Mouse (Mus musculus): ENCODE measurements around the gene Tshz2.
"Not testable (repeated sequence)": the region's sequence is repeated elsewhere in the genome, so short reads cannot be mapped to it uniquely, and the experiment has no call there.

The Tshz2 gene

GRCm38 (mm10) chr2:169814757-169815156, 181.9 kb downstream of the Tshz2 start:
- no peak for DNase-seq

DNA sequence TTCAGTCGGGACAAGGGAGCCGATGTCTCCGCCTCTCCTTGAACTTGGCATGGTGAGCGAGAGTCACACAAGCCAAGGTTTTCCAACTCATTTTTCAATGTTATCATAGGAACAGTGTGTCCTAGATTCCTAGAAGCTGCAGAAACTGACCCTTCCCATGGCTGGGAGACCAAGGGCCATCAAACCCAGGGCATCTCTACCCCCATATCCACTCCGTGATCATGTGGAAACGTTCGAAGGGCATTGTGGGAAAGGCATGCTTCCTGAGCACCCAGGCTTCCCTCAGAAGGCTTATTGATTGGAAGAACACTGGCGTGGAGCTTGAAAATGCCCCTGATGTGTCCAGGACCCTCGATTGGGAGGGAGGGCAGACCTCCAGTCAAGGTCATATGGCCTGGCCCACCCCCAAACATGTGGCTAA, 188.2 kb downstream of the Tshz2 start:
- no peak for DNase-seq

DNA sequence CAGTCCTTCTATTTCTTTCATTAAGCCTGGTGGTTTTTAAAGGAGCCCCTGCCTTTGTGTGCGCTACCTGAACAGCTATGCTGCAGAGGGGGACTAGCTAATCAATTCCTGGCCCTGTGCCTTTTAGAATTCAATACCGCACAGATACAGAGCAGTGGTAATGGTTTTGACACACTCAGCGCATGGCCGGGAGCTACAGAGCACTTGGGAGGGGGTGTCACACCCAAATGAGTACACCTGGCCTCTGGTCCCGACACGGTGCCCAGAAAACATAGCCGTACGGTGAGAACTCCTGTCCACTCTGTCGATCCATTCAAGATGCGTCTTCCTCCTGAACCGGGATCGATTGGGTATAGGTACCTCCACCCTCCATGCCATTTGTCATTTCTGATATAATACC, 193.1 kb downstream of the Tshz2 start:
- DNase-seq: no peak

- no peak for DNase-seq
Measured at GRCm38 (mm10) chr2:169826316-169826715, 193.5 kb downstream of the Tshz2 start.

DNA sequence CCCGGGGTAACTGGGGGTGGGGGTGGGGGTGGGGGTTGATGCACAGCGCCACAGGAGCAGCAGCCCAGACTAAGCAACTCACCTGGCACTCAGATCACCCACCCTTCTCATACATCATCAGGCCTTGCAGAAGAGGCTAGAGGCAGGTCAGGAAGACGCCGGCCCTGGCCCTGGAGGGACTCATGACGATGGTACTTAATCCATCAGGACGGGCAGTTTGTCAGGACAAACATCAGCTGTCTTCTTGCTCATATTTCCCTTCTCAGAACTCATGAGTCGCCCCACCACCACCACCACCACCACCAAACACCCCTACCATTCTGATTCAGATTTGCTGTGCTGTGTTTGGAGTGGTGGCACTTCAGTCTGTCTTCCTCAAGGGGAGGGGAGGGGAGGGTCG, 194.0 kb downstream of the Tshz2 start:
- DNase-seq: no peak

- DNase-seq: no peak
Measured at GRCm38 (mm10) chr2:169832184-169832583, 199.4 kb downstream of the Tshz2 start.

- no peak for DNase-seq
Measured at GRCm38 (mm10) chr2:169833638-169834037, 200.8 kb downstream of the Tshz2 start.

- no peak for DNase-seq
Measured at GRCm38 (mm10) chr2:169834602-169835001, 201.8 kb downstream of the Tshz2 start.

GRCm38 (mm10) chr2:169837031-169837605, 204.3 kb downstream of the Tshz2 start:
- DNase-seq: no peak

DNA sequence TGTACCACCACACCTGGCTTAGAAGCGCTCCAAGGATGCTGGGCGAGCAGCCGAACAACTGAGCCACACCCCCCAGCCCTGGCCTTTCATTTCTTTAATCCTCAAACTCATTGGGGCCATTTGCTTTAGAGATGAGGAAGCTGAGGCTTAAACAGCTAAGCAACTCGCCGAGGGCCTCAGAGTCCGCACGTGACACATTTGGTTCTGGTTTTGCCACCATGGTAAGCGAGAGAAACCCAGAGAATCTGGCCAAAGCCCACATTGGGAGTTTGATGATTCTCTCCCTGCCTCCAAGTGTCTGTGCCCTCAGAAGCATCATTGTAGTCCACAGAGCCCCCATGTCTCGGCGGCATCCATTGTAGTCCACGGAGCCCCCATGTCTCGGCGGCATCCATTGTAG, 205.7 kb downstream of the Tshz2 start:
- DNase-seq: no peak

GRCm38 (mm10) chr2:169841442-169841841, 208.6 kb downstream of the Tshz2 start:
- DNase-seq: no peak

GRCm38 (mm10) chr2:169842494-169842893, 209.7 kb downstream of the Tshz2 start:
- DNase-seq: no peak

DNA sequence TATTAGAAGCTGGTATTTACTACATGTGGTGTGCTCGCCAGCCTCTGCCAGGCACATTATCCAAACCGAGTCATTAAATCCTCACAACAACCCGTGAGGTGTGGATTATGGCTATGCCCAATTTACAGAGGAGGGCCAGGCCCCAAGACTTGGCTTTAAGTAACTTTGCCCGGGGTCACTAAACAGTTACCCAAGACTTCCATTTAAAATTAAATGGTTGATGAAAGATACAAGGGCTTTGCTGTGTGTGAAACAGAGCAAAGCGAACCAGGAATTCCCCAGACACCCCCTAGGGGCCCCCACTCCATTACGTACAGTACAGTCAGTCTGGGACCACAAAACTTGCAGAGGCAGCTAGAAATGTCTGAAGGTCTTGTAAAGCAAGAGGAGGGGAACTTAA, 210.7 kb downstream of the Tshz2 start:
- no peak for DNase-seq

- DNase-seq: peak in 1 of 2 experiments; percentile 10
Measured at GRCm38 (mm10) chr2:169849077-169849476, 216.3 kb downstream of the Tshz2 start.

DNA sequence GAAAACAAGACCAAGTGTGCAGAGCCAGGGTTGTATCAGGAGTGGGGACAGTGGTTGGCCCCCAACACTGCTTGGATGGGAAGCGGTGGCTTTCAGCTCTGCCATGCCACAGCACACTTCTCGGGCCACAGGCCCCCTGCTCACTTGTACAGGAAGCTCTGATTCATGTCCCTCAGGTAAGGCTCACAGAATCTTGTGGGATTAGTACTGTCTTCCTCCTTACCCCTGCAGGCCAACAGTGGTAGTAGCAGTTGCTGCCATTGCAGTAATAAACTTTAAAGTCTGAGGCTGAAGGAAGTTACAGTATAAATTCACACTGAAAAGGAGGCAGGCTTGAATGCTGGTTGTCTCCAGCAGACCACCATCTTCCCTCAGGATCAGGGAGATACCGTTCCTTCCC, 216.7 kb downstream of the Tshz2 start:
- no peak for DNase-seq

DNA sequence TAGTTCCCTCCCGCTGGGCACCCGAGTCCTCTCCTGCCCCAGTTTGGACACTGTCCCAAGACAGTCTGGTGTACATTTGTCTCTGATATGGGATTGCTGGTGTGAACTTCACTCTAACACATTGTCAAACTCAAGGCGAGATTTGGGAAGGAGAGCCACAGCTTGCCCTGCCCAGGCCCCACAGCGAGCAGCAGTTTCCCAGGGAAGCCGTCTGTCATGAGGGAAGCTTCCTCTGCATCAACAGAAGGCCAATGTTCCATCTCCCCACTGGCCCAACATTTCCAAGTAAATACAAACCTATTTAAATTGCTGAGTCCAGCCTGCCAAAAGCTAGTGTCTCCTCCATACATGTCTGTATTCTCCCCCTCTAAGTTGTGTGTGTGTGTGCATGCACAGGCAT, 218.8 kb downstream of the Tshz2 start:
- no peak for DNase-seq

GRCm38 (mm10) chr2:169854491-169854890, 221.7 kb downstream of the Tshz2 start:
- no peak for DNase-seq

DNA sequence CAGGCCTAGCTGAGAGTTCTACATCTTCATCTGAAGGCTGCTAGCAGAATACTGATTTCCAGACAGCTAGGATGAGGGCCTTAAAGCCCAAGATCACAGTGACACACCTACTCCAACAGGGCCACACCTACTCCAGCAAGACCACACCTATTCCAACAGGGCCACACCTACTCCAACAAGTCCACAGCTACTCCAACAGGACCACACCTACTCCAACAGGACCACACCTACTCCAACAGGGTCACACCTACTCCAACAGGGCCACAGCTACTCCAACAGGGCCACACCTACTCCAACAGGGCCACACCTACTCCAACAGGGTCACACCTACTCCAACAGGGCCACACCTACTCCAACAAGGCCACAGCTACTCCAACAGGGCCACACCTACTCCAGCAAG, 224.2 kb downstream of the Tshz2 start:
- DNase-seq: not testable (repeated sequence)

- DNase-seq: no peak
Measured at GRCm38 (mm10) chr2:169859078-169859855, 226.5 kb downstream of the Tshz2 start.

- DNase-seq: no peak
Measured at GRCm38 (mm10) chr2:169860895-169861294, 228.1 kb downstream of the Tshz2 start.

- no peak for DNase-seq
Measured at GRCm38 (mm10) chr2:169862701-169863100, 229.9 kb downstream of the Tshz2 start.

GRCm38 (mm10) chr2:169869468-169869867, 236.7 kb downstream of the Tshz2 start:
- DNase-seq: no peak

- no peak for DNase-seq
Measured at GRCm38 (mm10) chr2:169870503-169870902, 237.7 kb downstream of the Tshz2 start.

DNA sequence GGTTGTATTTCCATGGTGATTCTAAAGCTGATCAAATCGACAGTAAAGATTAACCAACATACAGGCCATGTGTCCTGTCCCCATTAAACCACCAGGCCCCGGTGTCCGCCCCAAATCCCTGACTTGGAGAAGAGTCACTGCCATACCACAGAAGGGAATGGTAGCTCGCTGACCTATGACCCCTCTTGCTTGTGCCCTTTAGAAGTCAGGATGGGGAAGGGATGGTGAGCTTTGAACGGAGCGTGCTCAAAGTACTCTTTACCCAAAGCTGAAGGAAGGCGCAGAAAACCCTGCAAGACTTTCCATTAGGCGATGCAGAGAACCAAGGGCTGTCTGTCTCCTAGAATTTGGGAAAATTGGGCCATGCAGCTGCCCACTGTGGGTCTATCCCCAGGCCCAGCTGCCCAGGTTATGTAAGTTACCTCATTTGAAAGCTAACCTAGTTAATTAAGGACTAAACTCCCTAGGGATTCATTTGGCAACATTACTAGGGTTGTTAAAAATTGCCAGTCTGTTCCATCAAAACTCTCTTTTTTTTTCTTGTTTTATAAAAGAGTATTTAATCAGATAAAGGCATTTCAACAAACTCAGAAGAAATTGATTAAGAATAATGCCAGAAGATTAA, 238.7 kb downstream of the Tshz2 start:
- DNase-seq: no peak

All from spleen, adult 18-20 months (tissue).